Mouse (Mus musculus) ES-Bruce4 (cell line): ENCODE data around the gene Arhgef19. TPM values are rescaled to one million over a fixed set of nuclear protein-coding genes. Genes with fewer than 3 reads are reported as not detected.

Source experiments
- H3K27ac ChIP-seq: 2 replicates; pipeline ENCODE4 v1.5.1; 2012; ENCODE audit warnings: low read length, inconsistent platforms; ENCODE audit not compliant: insufficient read depth
- H3K27me3 ChIP-seq: 2 replicates; pipeline ENCODE4 v1.6.1; 2012; ENCODE audit warnings: mild to moderate bottlenecking, low read length, inconsistent platforms; ENCODE audit not compliant: control insufficient read depth, poor library complexity, insufficient read depth, severe bottlenecking
- H3K36me3 ChIP-seq: 2 replicates; pipeline ENCODE4 v1.6.1; 2012; ENCODE audit warnings: inconsistent platforms, mild to moderate bottlenecking, low read length, moderate library complexity; ENCODE audit not compliant: control insufficient read depth, poor library complexity, insufficient read depth, severe bottlenecking
- H3K4me1 ChIP-seq: one replicate; pipeline ENCODE4 v1.8.1; 2011; ENCODE audit warnings: low read length; ENCODE audit not compliant: control insufficient read depth, insufficient read depth
- H3K4me3 ChIP-seq: 2 replicates; pipeline ENCODE4 v1.5.1; 2011; ENCODE audit warnings: low read depth, mild to moderate bottlenecking, low read length
- H3K9ac ChIP-seq: 2 replicates; pipeline ENCODE4 v1.6.1; 2012; ENCODE audit warnings: low read depth, mild to moderate bottlenecking, inconsistent platforms; ENCODE audit not compliant: poor library complexity, severe bottlenecking
- H3K9me3 ChIP-seq: replicated peaks from 2 replicates; pipeline ENCODE4 v1.6.1; 2012; ENCODE audit warnings: mild to moderate bottlenecking, low read length, inconsistent platforms; ENCODE audit not compliant: control insufficient read depth, poor library complexity, insufficient read depth, severe bottlenecking
- CTCF ChIP-seq: IDR thresholded peaks from one replicate; pipeline ENCODE4 v1.8.1; 2011; ENCODE audit warnings: low read depth, low read length
- EP300 ChIP-seq: IDR thresholded peaks from 2 replicates; pipeline ENCODE4 v1.6.1; 2011; ENCODE audit warnings: low read depth, low read length; ENCODE audit not compliant: insufficient read depth
- POLR2A ChIP-seq: IDR thresholded peaks from one replicate; pipeline ENCODE4 v1.8.1; 2011; ENCODE audit warnings: low read length; ENCODE audit not compliant: insufficient read depth
- polyA plus RNA-seq: library from polyadenylated mRNA; stranded (reverse); fragments of >200 nt; gene quantifications from 2 replicates; pipeline ENCODE4 v1.2.4, GENCODE M21; 2011; ENCODE audit warnings: low read depth; ENCODE audit not compliant: missing spikeins, insufficient read depth, insufficient read length

The Arhgef19 gene
- polyA plus RNA-seq, 1 experiment = 8.3 TPM

DNA sequence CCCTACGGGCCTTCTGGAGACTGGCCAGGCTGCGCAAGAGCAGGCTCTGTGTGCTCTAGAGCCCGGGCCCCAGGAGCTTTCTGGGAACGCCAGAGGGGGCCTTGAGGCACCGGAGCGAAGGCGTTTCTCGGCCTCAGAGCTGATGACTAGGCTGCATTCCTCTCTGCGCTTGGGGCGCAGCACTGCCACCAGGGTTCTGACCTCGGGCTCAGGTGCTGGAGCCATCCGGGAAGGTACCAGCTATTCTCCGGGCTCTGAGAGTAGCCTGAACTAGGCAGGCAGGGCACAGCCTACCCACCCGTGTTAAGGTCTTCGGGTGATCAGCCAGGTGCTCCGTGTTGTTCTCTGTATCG is 7.7 kb downstream of the Arhgef19 start:
- Histone ChIP-seq H3K4me3 (peak overlapping the region; percentile 53), H3K27ac (no peak overlapping the region), H3K36me3 (no peaks in the 10 kb centered on the region), H3K9ac (0 out of 2 replicates have a peak overlapping the region, but pooled peaks have one; percentile 0), H3K27me3 (no peaks in the 10 kb centered on the region), H3K4me1 (peaks cover 5% of the 10 kb centered on the region), H3K9me3 (no peaks in the 10 kb centered on the region)
- TF ChIP-seq CTCF (no peak), POLR2A (no peak), EP300 (no peak)

DNA sequence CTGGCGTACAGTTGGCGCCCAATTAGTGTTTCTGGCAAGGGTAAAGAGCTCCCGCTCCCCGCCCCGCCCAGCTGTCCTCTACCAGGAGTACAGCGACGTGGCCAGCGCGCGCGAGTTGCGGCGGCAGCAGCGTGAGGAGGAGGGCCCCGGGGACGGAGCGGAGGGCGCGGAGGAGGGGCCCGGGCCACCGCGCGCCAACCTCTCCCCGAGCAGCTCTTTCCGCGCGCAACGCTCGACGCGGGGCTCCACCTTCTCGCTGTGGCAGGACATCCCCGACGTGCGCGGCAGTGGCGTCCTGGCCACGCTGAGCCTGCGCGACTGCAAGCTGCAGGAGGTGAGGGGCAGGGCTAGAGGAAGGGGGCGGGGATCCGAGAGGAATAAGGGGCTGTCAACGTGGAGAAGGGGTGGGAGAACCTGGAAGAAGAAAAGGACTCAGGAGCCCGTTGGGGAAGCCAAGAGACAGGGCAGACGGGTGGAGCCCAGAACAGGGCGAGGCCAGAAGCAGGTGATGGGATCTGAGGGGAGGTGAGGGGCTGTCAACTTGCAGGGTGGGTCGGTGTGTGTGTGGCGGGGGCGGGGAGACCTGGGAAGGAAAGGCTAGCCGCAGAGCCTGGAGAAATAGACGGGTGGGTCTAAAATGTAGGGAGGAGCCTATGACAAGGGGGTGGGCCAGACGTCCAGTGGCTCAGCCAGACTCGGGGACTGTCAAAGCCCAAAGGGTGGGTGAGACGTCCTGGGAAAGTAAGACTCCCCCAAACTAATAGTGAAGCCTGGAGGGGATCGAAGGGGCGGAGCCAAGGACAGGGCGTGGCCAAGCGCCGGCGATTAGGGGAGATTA is 8.7 kb downstream of the Arhgef19 start:
- Histone ChIP-seq H3K36me3 (no peaks in the 10 kb centered on the region), H3K9ac (peak overlapping the region; percentile 0; the same call in 1 of the 2 replicates), H3K9me3 (no peaks in the 10 kb centered on the region), H3K27me3 (no peaks in the 10 kb centered on the region), H3K4me3 (peak overlapping the region; percentile 53), H3K27ac (no peak overlapping the region), H3K4me1 (peaks cover 4% of the 10 kb centered on the region)
- no peak for TF ChIP-seq EP300
- no peak for TF ChIP-seq POLR2A
- no peak for TF ChIP-seq CTCF

DNA sequence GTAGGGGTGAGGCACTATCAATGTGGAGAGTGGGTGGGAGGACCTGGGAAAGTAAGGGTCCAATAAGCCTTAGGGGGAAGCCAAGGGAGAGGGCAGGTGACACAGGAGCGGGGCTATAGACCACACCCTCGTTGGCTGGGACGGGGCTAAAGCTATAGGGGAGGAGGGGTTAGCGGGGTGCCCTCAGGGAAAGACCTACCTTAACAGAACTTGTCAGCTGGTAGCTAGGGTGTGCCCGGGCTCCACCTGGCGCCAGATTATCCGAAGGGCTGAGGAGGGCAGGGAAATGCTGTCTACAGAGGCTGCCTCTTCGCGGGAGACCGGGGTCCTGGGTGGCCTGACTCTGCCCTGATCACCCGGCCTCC is 9.3 kb downstream of the Arhgef19 start:
- Histone ChIP-seq H3K4me3 (peak overlapping the region; percentile 53), H3K36me3 (no peaks in the 10 kb centered on the region), H3K9ac (no peak overlapping the region), H3K27ac (no peak overlapping the region), H3K9me3 (no peaks in the 10 kb centered on the region), H3K27me3 (no peaks in the 10 kb centered on the region), H3K4me1 (peaks cover 4% of the 10 kb centered on the region)
- TF ChIP-seq POLR2A (no peak), EP300 (0 out of 2 replicates have a peak, but pooled peaks have one; percentile 34)

DNA sequence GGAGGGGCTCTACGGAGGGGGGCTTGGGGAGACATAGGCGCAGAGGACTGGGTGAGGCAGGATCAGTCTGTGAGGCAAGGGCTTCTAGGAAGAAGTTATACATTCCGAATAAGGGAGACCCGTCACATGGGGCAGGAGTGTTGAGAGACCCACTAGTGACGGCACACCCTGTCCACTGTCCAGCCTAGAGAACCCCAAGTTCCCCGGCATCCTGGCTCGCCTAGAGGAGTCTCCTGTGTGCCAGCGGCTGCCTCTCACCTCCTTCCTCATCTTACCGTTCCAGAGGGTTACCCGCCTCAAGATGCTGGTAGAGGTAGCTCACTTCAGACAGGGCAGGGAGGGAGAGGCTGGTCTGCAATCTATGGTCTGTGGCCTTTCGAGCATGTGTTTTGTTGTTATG is 10.1 kb downstream of the Arhgef19 start:
- no peak overlapping the region for H3K9ac ChIP-seq
- no peak overlapping the region for H3K27ac ChIP-seq
- peaks cover 4% of the 10 kb centered on the region for H3K4me1 ChIP-seq
- no peaks in the 10 kb centered on the region for H3K9me3 ChIP-seq
- H3K27me3 ChIP-seq = no peaks in the 10 kb centered on the region
- H3K4me3 ChIP-seq = no peak overlapping the region
- TF ChIP-seq POLR2A = no peak
- TF ChIP-seq EP300 = no peak
- TF ChIP-seq CTCF = no peak
- H3K36me3 ChIP-seq = no peaks in the 10 kb centered on the region

DNA sequence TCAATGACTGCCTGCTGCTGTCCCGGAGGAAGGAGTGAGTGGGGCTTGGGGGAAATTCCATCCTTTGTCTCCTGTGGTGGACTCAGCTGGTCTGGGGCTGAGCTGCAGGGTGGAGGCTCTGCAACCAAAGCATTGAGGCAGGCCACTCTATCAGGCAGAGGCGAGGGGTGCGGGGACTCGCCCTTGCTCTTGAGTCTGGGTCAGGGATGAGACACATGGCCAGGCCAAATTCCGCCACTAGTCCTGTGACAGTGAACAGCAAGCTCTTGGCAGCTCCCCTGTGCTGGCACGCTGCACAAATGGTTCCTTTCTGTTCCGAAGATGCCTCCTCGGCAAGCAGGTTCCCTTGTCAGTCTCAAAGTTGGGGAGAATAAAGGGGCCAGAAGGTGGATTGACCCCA is 11.8 kb downstream of the Arhgef19 start:
- no peaks in the 10 kb centered on the region for H3K36me3 ChIP-seq
- H3K9ac ChIP-seq = no peak overlapping the region
- no peak overlapping the region for H3K27ac ChIP-seq
- H3K9me3 ChIP-seq = no peaks in the 10 kb centered on the region
- no peaks in the 10 kb centered on the region for H3K27me3 ChIP-seq
- peaks cover 4% of the 10 kb centered on the region for H3K4me1 ChIP-seq
- H3K4me3 ChIP-seq = peak overlapping the region; percentile 7
- TF ChIP-seq CTCF (no peak), POLR2A (no peak), EP300 (no peak)

DNA sequence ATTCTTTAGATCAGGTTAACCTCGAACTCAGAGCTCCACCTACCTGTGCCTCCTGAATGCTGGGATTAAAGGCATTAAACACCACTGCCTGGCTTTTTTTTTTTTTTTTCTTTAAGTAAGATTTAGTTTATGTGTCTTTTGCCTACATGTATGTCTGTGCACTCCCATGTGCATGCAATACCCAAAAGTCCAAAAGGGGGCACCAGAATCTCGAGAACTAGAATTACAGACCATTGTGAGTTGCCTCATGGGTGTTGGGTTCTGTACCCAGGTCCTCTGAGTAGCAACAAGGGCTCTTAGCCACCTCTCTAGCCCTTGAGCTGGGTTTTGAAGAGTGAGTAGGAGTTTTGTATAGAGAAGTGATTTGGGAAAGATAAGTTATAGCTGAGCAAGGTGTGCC is 13.3 kb downstream of the Arhgef19 start:
- H3K9me3 ChIP-seq = no peaks in the 10 kb centered on the region
- H3K4me3 ChIP-seq = no peak overlapping the region
- H3K27ac ChIP-seq = no peak overlapping the region
- H3K4me1 ChIP-seq = peaks cover 4% of the 10 kb centered on the region
- TF ChIP-seq POLR2A (no peak), EP300 (no peak), CTCF (no peak)
- H3K36me3 ChIP-seq = no peaks in the 10 kb centered on the region
- H3K27me3 ChIP-seq = no peaks in the 10 kb centered on the region
- H3K9ac ChIP-seq = no peak overlapping the region
